Mouse (Mus musculus) kidney, adult 2 months (tissue): ENCODE results near the gene Klhl12.

ENCODE experiments used
- CTCF ChIP-seq: fragments of 200-500 bp; conservative IDR thresholded peaks from 2 replicates; pipeline ENCODE4 v1.5.1; 2011; ENCODE audit warnings: low read depth, mild to moderate bottlenecking, control low read depth, low read length, moderate library complexity, mixed read lengths; ENCODE audit not compliant: insufficient read depth, insufficient read length
- POLR2A ChIP-seq: fragments of 200-500 bp; IDR thresholded peaks from one replicate; pipeline ENCODE4 v1.6.1; 2011; ENCODE audit warnings: low read depth, low read length, control low read depth

DNA sequence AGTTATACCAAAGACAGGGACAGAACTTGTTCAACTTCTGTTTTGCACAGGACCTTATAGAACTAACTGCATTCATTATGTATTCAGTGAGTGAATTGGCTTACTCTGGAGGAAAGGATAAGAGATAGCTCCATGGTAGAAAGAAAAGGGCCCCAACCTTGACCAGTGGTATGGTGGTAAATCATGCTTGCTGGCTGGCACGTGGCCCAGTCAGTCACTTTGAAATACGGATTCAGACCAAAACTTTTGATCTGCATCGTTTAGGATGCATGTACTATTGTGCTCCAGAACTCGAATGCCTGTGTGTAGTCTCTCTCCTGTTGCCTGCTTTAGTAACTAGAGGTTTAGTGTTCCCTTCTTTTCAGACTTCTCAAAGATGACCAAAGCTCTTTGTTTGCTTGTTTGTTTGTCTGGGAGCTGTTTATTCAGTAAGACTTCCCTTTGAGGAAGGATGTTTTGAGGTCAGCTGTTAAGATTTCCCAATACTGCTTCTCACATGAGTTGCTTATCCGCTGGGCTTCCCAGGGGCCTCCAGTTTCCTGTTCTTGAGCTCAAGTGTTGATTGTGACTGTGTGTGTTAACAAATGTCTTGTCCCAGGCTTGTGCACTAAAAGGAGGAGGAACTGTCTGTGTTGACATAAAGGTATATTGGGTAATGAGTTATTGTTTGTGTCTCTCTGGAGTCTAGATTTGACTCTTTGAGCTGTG, 35.4 kb upstream of the Klhl12 start:
- TF ChIP-seq POLR2A: no peak
- TF ChIP-seq CTCF: no peak
